Mouse (Mus musculus): ENCODE data around the gene Kcnip1. TPM values are rescaled to one million over a fixed set of nuclear protein-coding genes. Genes with fewer than 3 reads are reported as not detected.

The Kcnip1 gene
- total and polyA plus RNA-seq, 3 experiments = 0.04 to 0.17 TPM; not detected in 1

DNA sequence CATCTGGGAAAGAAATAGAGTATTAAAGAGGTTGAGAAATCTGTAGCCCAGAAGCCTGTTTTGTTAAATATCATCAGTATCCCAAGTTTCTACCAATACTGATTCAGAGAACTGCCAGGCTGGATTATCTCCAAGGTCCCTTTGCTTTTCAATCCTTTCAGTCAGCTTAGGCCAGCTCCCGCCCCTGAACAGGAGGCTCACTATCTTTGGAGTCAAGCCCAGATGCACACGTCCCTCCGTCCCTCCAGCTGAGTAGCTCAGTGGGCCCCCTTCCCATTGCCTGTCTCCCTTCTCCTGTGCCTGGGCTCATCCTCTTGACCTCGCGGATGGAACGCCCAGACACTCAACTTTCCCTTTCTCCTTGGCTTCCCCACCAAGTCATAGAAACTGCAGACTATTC is 65.6 kb downstream of the Kcnip1 start:
- H3K9ac ChIP-seq (ENCODE audit: insufficient read depth, low read depth) = no peak overlapping the region
- in situ Hi-C loops (cut with MboI; ENCODE audit: low pct_ligation_motif_present, low pct_unique_long_range_greater_than_20kb, low sequenced_read_pairs) = no loop called here
- no peak overlapping the region for H3K4me2 ChIP-seq (ENCODE audit: insufficient read depth, low read depth, poor library complexity, severe bottlenecking)
- H3K27me3 ChIP-seq (replicated peaks) = peaks cover 5% of the 10 kb centered on the region
- H3K4me3 ChIP-seq (replicated peaks in 1 of 3; ENCODE audit: low read depth in 2 of 3, low read length in 2 of 3, poor library complexity in 1 of 3) = no peak overlapping the region
- TF ChIP-seq MYC (IDR thresholded peaks at IDR 0.05; ENCODE audit: low read depth, low read length) (no peak), ELF1 (IDR thresholded peaks at IDR 0.05; ENCODE audit: low read depth, low read length) (no peak), EP300 (IDR thresholded peaks at IDR 0.05; ENCODE audit: low read length) (no peak), ZC3H11A (IDR thresholded peaks at IDR 0.05; ENCODE audit: low read depth, low read length) (no peak), JUND (conservative IDR thresholded peaks at IDR 0.05; ENCODE audit: low read depth, low read length) (no peak), TCF12 (IDR thresholded peaks at IDR 0.05; ENCODE audit: low read depth, low read length) (no peak), USF1 (IDR thresholded peaks at IDR 0.05; ENCODE audit: low read depth, low read length) (no peak), ZKSCAN1 (IDR thresholded peaks at IDR 0.05; ENCODE audit: borderline replicate concordance, low read depth, low read length) (no peak), SMC3 (IDR thresholded peaks at IDR 0.05; ENCODE audit: low read depth, low read length) (no peak), MAX (IDR thresholded peaks at IDR 0.05; ENCODE audit: low read length) (no peak)
- H3K9me3 ChIP-seq (replicated peaks; ENCODE audit: low read length) = peaks cover 4% of the 10 kb centered on the region
- H3K36me3 ChIP-seq (replicated peaks in 1 of 2; ENCODE audit: control insufficient read depth in 1 of 2, insufficient read depth in 1 of 2, low read length in 1 of 2) = no peaks in the 10 kb centered on the region
- H3K27ac ChIP-seq (ENCODE audit: insufficient read depth, low read depth) = no peak overlapping the region
- DNase-seq (ENCODE audit: extremely low read depth) = no peak
- no peaks in the 10 kb centered on the region for H3K79me2 ChIP-seq (replicated peaks; ENCODE audit: control insufficient read depth, extremely low read depth, insufficient read depth, poor library complexity, severe bottlenecking)
- H3K4me1 ChIP-seq (ENCODE audit: control insufficient read depth in 1 of 2, insufficient read depth in 2 of 2) = peaks cover 12 to 34% of the 10 kb centered on the region in 2 experiments
- dilution Hi-C loops (cut with MboI; ENCODE audit: extremely low pct_ligation_motif_present, extremely low pct_unique_long_range_greater_than_20kb, low sequenced_read_pairs) = no loop called here

DNA sequence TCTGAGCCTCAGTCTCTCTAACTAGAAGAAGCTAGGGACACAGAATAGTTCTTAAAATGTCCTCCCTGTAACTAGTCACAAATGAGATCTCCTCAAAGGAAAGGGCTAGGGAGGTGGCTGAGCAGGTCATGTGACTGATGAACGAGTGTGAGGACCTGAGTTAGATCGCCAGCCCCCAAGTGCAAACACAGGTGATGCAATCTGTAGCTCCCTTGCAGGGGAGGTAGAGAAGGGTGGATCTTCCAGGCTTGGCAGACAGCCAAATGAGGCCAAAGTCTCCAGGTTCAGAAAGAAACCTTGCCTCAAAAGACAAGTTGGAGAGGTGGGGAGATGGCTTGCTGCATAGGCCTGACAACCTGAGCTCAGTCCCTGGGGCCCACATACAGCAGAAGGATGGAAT is 66.4 kb downstream of the Kcnip1 start:
- H3K9me3 ChIP-seq (replicated peaks; ENCODE audit: low read length) = peaks cover 5% of the 10 kb centered on the region
- H3K9ac ChIP-seq (ENCODE audit: insufficient read depth, low read depth) = no peak overlapping the region
- no peaks in the 10 kb centered on the region for H3K79me2 ChIP-seq (replicated peaks; ENCODE audit: control insufficient read depth, extremely low read depth, insufficient read depth, poor library complexity, severe bottlenecking)
- no peak overlapping the region for H3K4me3 ChIP-seq (replicated peaks in 1 of 3; ENCODE audit: low read depth in 2 of 3, low read length in 2 of 3, poor library complexity in 1 of 3)
- peak; percentile 53 for DNase-seq (ENCODE audit: extremely low read depth)
- dilution Hi-C loops (cut with MboI; ENCODE audit: extremely low pct_ligation_motif_present, extremely low pct_unique_long_range_greater_than_20kb, low sequenced_read_pairs) (no loop called here), in situ Hi-C loops (cut with MboI; ENCODE audit: low pct_ligation_motif_present, low pct_unique_long_range_greater_than_20kb, low sequenced_read_pairs) (no loop called here)
- H3K36me3 ChIP-seq (replicated peaks in 1 of 2; ENCODE audit: control insufficient read depth in 1 of 2, insufficient read depth in 1 of 2, low read length in 1 of 2) = no peaks in the 10 kb centered on the region
- H3K27me3 ChIP-seq (replicated peaks) = peaks cover 5% of the 10 kb centered on the region
- TF ChIP-seq BHLHE40 (IDR thresholded peaks at IDR 0.05; ENCODE audit: low read depth, low read length) (peak; percentile 22; the same call in 1 of the 2 replicates), KAT2A (IDR thresholded peaks at IDR 0.05; ENCODE audit: insufficient replicate concordance, low read length) (0 out of 2 replicates have a peak, but pooled peaks have one; percentile 33), USF1 (IDR thresholded peaks at IDR 0.05; ENCODE audit: low read depth, low read length) (peak; percentile 45), ZMIZ1 (IDR thresholded peaks at IDR 0.05; ENCODE audit: low read depth, low read length) (no peak), JUN (IDR thresholded peaks at IDR 0.05; ENCODE audit: insufficient read depth, low read depth, low read length) (no peak), RAD21 (IDR thresholded peaks at IDR 0.05; ENCODE audit: low read depth, low read length) (no peak), ZC3H11A (IDR thresholded peaks at IDR 0.05; ENCODE audit: low read depth, low read length) (no peak), MAX (IDR thresholded peaks at IDR 0.05; ENCODE audit: low read length) (no peak), ZNF384 (IDR thresholded peaks at IDR 0.05; ENCODE audit: low read depth, low read length) (no peak), USF2 (conservative IDR thresholded peaks at IDR 0.05; ENCODE audit: low read depth, low read length) (0 out of 2 replicates have a peak, but pooled peaks have one; percentile 18)
- no peak overlapping the region for H3K27ac ChIP-seq (ENCODE audit: insufficient read depth, low read depth)
- H3K4me2 ChIP-seq (ENCODE audit: insufficient read depth, low read depth, poor library complexity, severe bottlenecking) = no peak overlapping the region
- H3K4me1 ChIP-seq (ENCODE audit: control insufficient read depth in 1 of 2, insufficient read depth in 2 of 2) = peaks cover 9 to 29% of the 10 kb centered on the region in 2 experiments
